Mouse (Mus musculus) CH12.LX (cell line): ENCODE measurements around the gene Zfp296. TPM values are rescaled to one million over a fixed set of nuclear protein-coding genes. Genes with fewer than 3 reads are reported as not detected.

ENCODE experiments used
- DNase-seq: peaks from one replicate; pipeline ENCODE4 v3.0.0-alpha.2; 2013; ENCODE audit errors: extremely low read depth
- H3K27ac ChIP-seq: 2 replicates; pipeline ENCODE4 v1.5.1; 2012; ENCODE audit warnings: low read depth, mild to moderate bottlenecking, control low read depth, moderate library complexity; ENCODE audit not compliant: insufficient read depth
- H3K27me3 ChIP-seq: replicated peaks from 2 replicates; pipeline ENCODE3; 2012; ENCODE audit warnings: inconsistent platforms
- H3K36me3 ChIP-seq, 2 experiments: replicated peaks in 1 of 2; 2 replicates each; pipeline versions ENCODE3 to v1.6.1; 2012; ENCODE audit warnings: inconsistent platforms in 1 of 2, low read length in 1 of 2, mild to moderate bottlenecking in 1 of 2, mixed read lengths in 1 of 2, moderate library complexity in 1 of 2; ENCODE audit not compliant: control insufficient read depth in 1 of 2, insufficient read depth in 1 of 2
- H3K4me1 ChIP-seq, 2 experiments: 2 replicates each; pipeline ENCODE4 v1.6.1; 2012; ENCODE audit warnings: inconsistent platforms in 1 of 2, moderate library complexity in 1 of 2; ENCODE audit not compliant: insufficient read depth in 2 of 2, control insufficient read depth in 1 of 2
- H3K4me2 ChIP-seq: 2 replicates; pipeline ENCODE4 v1.6.1; 2012; ENCODE audit warnings: low read depth, mild to moderate bottlenecking, control low read depth; ENCODE audit not compliant: poor library complexity, insufficient read depth, severe bottlenecking
- H3K4me3 ChIP-seq, 3 experiments: fragments of 150-350 bp in 1 of 3; sonication (generic) in 1 of 3; replicated peaks in 1 of 3; 2 replicates each; pipeline versions ENCODE3 to v1.5.1; 2011 to 2012; ENCODE audit warnings: low read depth in 2 of 3, low read length in 2 of 3, mild to moderate bottlenecking in 2 of 3, moderate library complexity in 2 of 3, control low read depth in 1 of 3, improper control_type of control experiment in 1 of 3, inconsistent platforms in 1 of 3, mixed read lengths in 1 of 3; ENCODE audit not compliant: poor library complexity in 1 of 3
- H3K79me2 ChIP-seq: replicated peaks from 2 replicates; pipeline ENCODE4 v1.6.1; 2012; ENCODE audit warnings: mild to moderate bottlenecking, moderate library complexity; ENCODE audit not compliant: control insufficient read depth, poor library complexity, insufficient read depth, severe bottlenecking; ENCODE audit errors: extremely low read depth
- H3K9ac ChIP-seq: 2 replicates; pipeline ENCODE4 v1.6.1; 2012; ENCODE audit warnings: low read depth, mild to moderate bottlenecking, control low read depth, moderate library complexity; ENCODE audit not compliant: insufficient read depth
- H3K9me3 ChIP-seq: replicated peaks from 2 replicates; pipeline ENCODE3; 2012; ENCODE audit warnings: low read length, inconsistent platforms, mixed read lengths
- BHLHE40 ChIP-seq: IDR thresholded peaks from 2 replicates; pipeline ENCODE4 v1.6.1; 2011; ENCODE audit warnings: mild to moderate bottlenecking, low read depth, low read length, improper control_type of control experiment
- CHD1 ChIP-seq: IDR thresholded peaks from 2 replicates; pipeline ENCODE4 v1.6.1; 2012; ENCODE audit warnings: low read depth, low read length, improper control_type of control experiment, inconsistent platforms
- CHD2 ChIP-seq: IDR thresholded peaks from 2 replicates; pipeline ENCODE4 v1.6.1; 2011; ENCODE audit warnings: low read length, improper control_type of control experiment
- CTCF ChIP-seq, 2 experiments: IDR thresholded peaks in 1 of 2; conservative IDR thresholded peaks in 1 of 2; 2 replicates each; pipeline ENCODE4 v1.5.1; 2011 to 2012; ENCODE audit warnings: low read depth in 2 of 2, low read length in 2 of 2, improper control_type of control experiment in 1 of 2, inconsistent platforms in 1 of 2, mild to moderate bottlenecking in 1 of 2, moderate library complexity in 1 of 2
- E2F4 ChIP-seq: IDR thresholded peaks from 2 replicates; pipeline ENCODE4 v1.6.1; 2011; ENCODE audit warnings: low read depth, low read length, improper control_type of control experiment; ENCODE audit not compliant: insufficient replicate concordance
- ELF1 ChIP-seq: IDR thresholded peaks from 2 replicates; pipeline ENCODE4 v1.6.1; 2014; ENCODE audit warnings: low read depth, mild to moderate bottlenecking, inconsistent platforms, low read length, improper control_type of control experiment
- EP300 ChIP-seq: IDR thresholded peaks from 2 replicates; pipeline ENCODE4 v1.6.1; 2011; ENCODE audit warnings: low read length, improper control_type of control experiment
- ETS1 ChIP-seq: conservative IDR thresholded peaks from 2 replicates; pipeline ENCODE4 v1.6.1; 2012; ENCODE audit warnings: low read depth, mild to moderate bottlenecking, inconsistent platforms, low read length, improper control_type of control experiment, moderate library complexity
- GABPA ChIP-seq: IDR thresholded peaks from 2 replicates; pipeline ENCODE4 v1.6.1; 2012; ENCODE audit warnings: low read depth, low read length, improper control_type of control experiment, inconsistent platforms; ENCODE audit not compliant: insufficient replicate concordance
- HCFC1 ChIP-seq: IDR thresholded peaks from 2 replicates; pipeline ENCODE4 v1.6.1; 2012; ENCODE audit warnings: low read depth, mild to moderate bottlenecking, inconsistent platforms, low read length, improper control_type of control experiment
- IRF4 ChIP-seq: IDR thresholded peaks from 2 replicates; pipeline ENCODE4 v1.6.1; 2014; ENCODE audit warnings: low read depth, mild to moderate bottlenecking, inconsistent platforms, low read length, improper control_type of control experiment
- JUN ChIP-seq: IDR thresholded peaks from 2 replicates; pipeline ENCODE4 v1.6.1; 2011; ENCODE audit warnings: low read depth, mild to moderate bottlenecking, low read length, improper control_type of control experiment, moderate library complexity; ENCODE audit not compliant: insufficient read depth
- JUND ChIP-seq: conservative IDR thresholded peaks from 2 replicates; pipeline ENCODE4 v1.6.1; 2011; ENCODE audit warnings: low read depth, low read length, improper control_type of control experiment
- KAT2A ChIP-seq: IDR thresholded peaks from 2 replicates; pipeline ENCODE4 v1.6.1; 2012; ENCODE audit warnings: low read length, improper control_type of control experiment, inconsistent platforms; ENCODE audit not compliant: insufficient replicate concordance
- MAFK ChIP-seq: IDR thresholded peaks from 2 replicates; pipeline ENCODE4 v1.6.1; 2011; ENCODE audit warnings: low read length, improper control_type of control experiment; ENCODE audit not compliant: insufficient replicate concordance
- MAX ChIP-seq: IDR thresholded peaks from 2 replicates; pipeline ENCODE4 v1.6.1; 2011; ENCODE audit warnings: low read length, improper control_type of control experiment
- MAZ ChIP-seq: IDR thresholded peaks from 2 replicates; pipeline ENCODE4 v1.6.1; 2012; ENCODE audit warnings: low read depth, mild to moderate bottlenecking, inconsistent platforms, low read length, improper control_type of control experiment, moderate library complexity
- MEF2A ChIP-seq: IDR thresholded peaks from 2 replicates; pipeline ENCODE4 v1.6.1; 2014; ENCODE audit warnings: low read depth, mild to moderate bottlenecking, inconsistent platforms, low read length, improper control_type of control experiment, borderline replicate concordance
- MXI1 ChIP-seq: IDR thresholded peaks from 2 replicates; pipeline ENCODE4 v1.6.1; 2011; ENCODE audit warnings: mild to moderate bottlenecking, low read depth, low read length, improper control_type of control experiment
- MYC ChIP-seq: IDR thresholded peaks from 2 replicates; pipeline ENCODE4 v1.6.1; 2011; ENCODE audit warnings: low read depth, mild to moderate bottlenecking, improper control_type of control experiment, low read length
- NELFE ChIP-seq: IDR thresholded peaks from 2 replicates; pipeline ENCODE4 v1.6.1; 2011; ENCODE audit warnings: low read depth, low read length, improper control_type of control experiment
- NRF1 ChIP-seq: IDR thresholded peaks from 2 replicates; pipeline ENCODE4 v1.6.1; 2014; ENCODE audit warnings: low read depth, mild to moderate bottlenecking, inconsistent platforms, low read length, improper control_type of control experiment, moderate library complexity
- PAX5 ChIP-seq: IDR thresholded peaks from 2 replicates; pipeline ENCODE4 v1.6.1; 2012; ENCODE audit warnings: low read length, inconsistent platforms, mixed read lengths
- POLR2A ChIP-seq: IDR thresholded peaks from 2 replicates; pipeline ENCODE4 v1.6.1; 2011; ENCODE audit warnings: low read depth, mild to moderate bottlenecking, improper control_type of control experiment, low read length
- POLR2AphosphoS2 ChIP-seq: IDR thresholded peaks from 2 replicates; pipeline ENCODE4 v1.6.1; 2011; ENCODE audit warnings: low read depth, low read length, improper control_type of control experiment
- RAD21 ChIP-seq: IDR thresholded peaks from 2 replicates; pipeline ENCODE4 v1.6.1; 2011; ENCODE audit warnings: low read depth, mild to moderate bottlenecking, low read length, improper control_type of control experiment, moderate library complexity
- RCOR1 ChIP-seq: conservative IDR thresholded peaks from 2 replicates; pipeline ENCODE4 v1.6.1; 2012; ENCODE audit warnings: low read depth, mild to moderate bottlenecking, inconsistent platforms, low read length, improper control_type of control experiment
- SIN3A ChIP-seq: IDR thresholded peaks from 2 replicates; pipeline ENCODE4 v1.6.1; 2012; ENCODE audit warnings: low read length, improper control_type of control experiment, inconsistent platforms
- SMC3 ChIP-seq: IDR thresholded peaks from 2 replicates; pipeline ENCODE4 v1.6.1; 2011; ENCODE audit warnings: low read depth, low read length, improper control_type of control experiment
- TBP ChIP-seq: conservative IDR thresholded peaks from 2 replicates; pipeline ENCODE4 v1.6.1; 2011; ENCODE audit warnings: low read depth, low read length, improper control_type of control experiment
- TCF12 ChIP-seq: IDR thresholded peaks from 2 replicates; pipeline ENCODE4 v1.6.1; 2014; ENCODE audit warnings: low read depth, mild to moderate bottlenecking, inconsistent platforms, low read length, improper control_type of control experiment
- UBTF ChIP-seq: IDR thresholded peaks from 2 replicates; pipeline ENCODE4 v1.6.1; 2012; ENCODE audit warnings: low read depth, mild to moderate bottlenecking, inconsistent platforms, low read length, improper control_type of control experiment, moderate library complexity
- USF1 ChIP-seq: IDR thresholded peaks from 2 replicates; pipeline ENCODE4 v1.6.1; 2014; ENCODE audit warnings: low read depth, mild to moderate bottlenecking, inconsistent platforms, low read length, improper control_type of control experiment
- USF2 ChIP-seq: conservative IDR thresholded peaks from 2 replicates; pipeline ENCODE4 v1.6.1; 2011; ENCODE audit warnings: low read depth, low read length, improper control_type of control experiment
- ZC3H11A ChIP-seq: IDR thresholded peaks from 2 replicates; pipeline ENCODE4 v1.6.1; 2012; ENCODE audit warnings: low read depth, mild to moderate bottlenecking, inconsistent platforms, low read length, improper control_type of control experiment
- ZKSCAN1 ChIP-seq: IDR thresholded peaks from 2 replicates; pipeline ENCODE4 v1.6.1; 2012; ENCODE audit warnings: low read depth, inconsistent platforms, low read length, improper control_type of control experiment, borderline replicate concordance
- ZMIZ1 ChIP-seq: IDR thresholded peaks from 2 replicates; pipeline ENCODE4 v1.6.1; 2012; ENCODE audit warnings: low read depth, mild to moderate bottlenecking, inconsistent platforms, low read length, improper control_type of control experiment
- ZNF384 ChIP-seq: IDR thresholded peaks from 2 replicates; pipeline ENCODE4 v1.6.1; 2012; ENCODE audit warnings: low read depth, low read length, improper control_type of control experiment, inconsistent platforms
- dilution Hi-C: fragments of 300-500 bp; cut with MboI; formaldehyde crosslinking; loops from 2 replicates; pipeline ENCODE4 v1.14.3; 2020; ENCODE audit warnings: low sequenced_read_pairs; ENCODE audit not compliant: extremely low pct_unique_long_range_greater_than_20kb, extremely low pct_ligation_motif_present
- in situ Hi-C: fragments of 300-500 bp; cut with MboI; formaldehyde crosslinking; loops from 3 replicates; pipeline ENCODE4 v1.14.3; 2019; ENCODE audit warnings: low sequenced_read_pairs, low pct_ligation_motif_present, low pct_unique_long_range_greater_than_20kb, mixed read lengths
- polyA plus RNA-seq: library from polyadenylated mRNA; unstranded; fragments of >175 nt; gene quantifications from 2 replicates; pipeline ENCODE4 v1.2.1, GENCODE M21; 2012; ENCODE audit warnings: low read depth; ENCODE audit not compliant: insufficient read length
- total RNA-seq, 2 experiments: library from RNA; depleted of rRNA; stranded (reverse); fragments of 300-350 nt in 1 of 2; fragments of >200 nt in 1 of 2; gene quantifications; 2 replicates each; pipeline ENCODE4 v1.2.3; 2012 to 2014

Gene Zfp296
- total and polyA plus RNA-seq, 3 experiments, result 10.7 to 44.0 (median 30.0) TPM

DNA sequence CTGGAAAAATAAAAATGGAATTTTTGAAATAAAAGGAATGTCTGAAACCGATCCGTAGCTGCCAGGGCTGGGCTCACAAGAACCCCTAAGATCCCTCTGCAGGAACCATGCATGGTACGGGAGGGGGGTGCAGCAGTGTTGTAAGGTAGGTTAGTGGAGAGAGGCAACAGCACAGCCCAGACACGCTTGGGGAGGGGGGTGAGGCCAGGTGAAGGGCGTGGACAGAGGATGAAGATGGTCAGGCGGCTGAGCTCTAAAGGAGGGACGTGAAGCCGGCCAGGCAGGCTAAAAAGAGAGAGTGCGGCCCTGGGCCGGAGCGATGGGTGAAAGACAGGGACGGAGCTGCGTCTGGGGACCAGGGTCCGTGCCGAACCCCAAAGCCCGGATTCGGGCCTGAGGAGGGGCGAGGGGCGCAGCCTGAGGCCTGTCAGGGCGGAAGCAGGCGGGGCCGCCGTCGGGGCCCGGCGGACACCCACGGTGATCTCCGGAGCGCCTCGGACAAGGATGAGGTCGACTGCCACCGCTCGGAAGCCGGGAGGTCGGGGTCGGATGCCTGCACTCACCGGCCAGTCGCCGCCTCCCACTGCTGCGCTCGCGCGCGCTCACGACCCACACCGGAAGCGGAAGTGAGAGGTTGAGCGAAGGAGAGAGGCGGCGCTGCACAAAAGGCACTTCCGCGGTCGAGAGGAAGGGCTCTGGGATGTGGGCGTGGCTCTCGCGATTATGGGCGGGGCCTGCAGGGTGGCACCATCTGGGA lies 26.9 kb downstream of the Zfp296 start, which contains the start of gene Clasrp:
TSS of gene Clasrp (minus strand) at position 638 of the 757 bp plus-strand sequence.
- in situ Hi-C loops, result no loop called here
- H3K9me3 ChIP-seq, result no peaks in the 10 kb centered on the region
- TF ChIP-seq USF2, result no peak
- TF ChIP-seq JUND, result no peak
- peak; percentile 36; the same call in 1 of the 2 replicates for TF ChIP-seq KAT2A
- 0 out of 2 replicates have a peak, but pooled peaks have one; percentile 15 for TF ChIP-seq MYC
- peak; percentile 84 for TF ChIP-seq HCFC1
- no peak for TF ChIP-seq RAD21
- peak; percentile 42; the same call in 1 of the 2 replicates for TF ChIP-seq MXI1
- peak; percentile 89 for TF ChIP-seq NELFE
- no peak for TF ChIP-seq CHD2
- TF ChIP-seq POLR2A, result peak; percentile 91
- TF ChIP-seq BHLHE40, result no peak
- TF ChIP-seq MAFK, result no peak
- no peak for TF ChIP-seq RCOR1
- TF ChIP-seq E2F4, result no peak; the same call in 1 of the 2 replicates
- no peak for TF ChIP-seq IRF4
- peak; percentile 99 for TF ChIP-seq ELF1
- TF ChIP-seq CHD1, result 0 out of 2 replicates have a peak, but pooled peaks have one; percentile 21
- no peak for TF ChIP-seq ZC3H11A
- peak; percentile 76 for TF ChIP-seq TCF12
- no peak for TF ChIP-seq ETS1
- no peak for TF ChIP-seq PAX5
- no peak for TF ChIP-seq CTCF (conservative IDR thresholded peaks at IDR 0.05 in 1 of 2, IDR thresholded peaks at IDR 0.05 in 1 of 2; ENCODE audit: low read depth in 2 of 2, low read length in 2 of 2)
- TF ChIP-seq ZNF384, result no peak
- TF ChIP-seq TBP, result peak; percentile 77
- TF ChIP-seq MEF2A, result no peak
- no peak for TF ChIP-seq EP300
- TF ChIP-seq SMC3, result no peak
- TF ChIP-seq JUN, result no peak
- TF ChIP-seq SIN3A, result no peak
- no peak for TF ChIP-seq MAX
- TF ChIP-seq GABPA, result no peak
- TF ChIP-seq ZMIZ1, result peak; percentile 64; the same call in 1 of the 2 replicates
- 0 out of 2 replicates have a peak, but pooled peaks have one; percentile 59 for TF ChIP-seq UBTF
- no peak for TF ChIP-seq USF1
- no peak for TF ChIP-seq ZKSCAN1
- no peak for TF ChIP-seq POLR2AphosphoS2
- TF ChIP-seq MAZ, result no peak
- peak; percentile 76 for TF ChIP-seq NRF1
- H3K4me3 ChIP-seq, result peak within 1 kb of the TSS; percentile 95 to 99 (median 99)
- dilution Hi-C loops, result no loop called here
- peak; percentile 96 for DNase-seq
- H3K27me3 ChIP-seq, result no peaks in the 10 kb centered on the region
- H3K9ac ChIP-seq, result peak within 1 kb of the TSS; percentile 90
- peak within 1 kb of the TSS; percentile 45 for H3K27ac ChIP-seq
- H3K4me1 ChIP-seq, result peaks cover 11 to 42% of the 10 kb centered on the region in 2 experiments; a peak in 3 of 4 replicates
- H3K79me2 ChIP-seq, result peaks cover 37% of the 10 kb centered on the region
- peak within 1 kb of the TSS; percentile 97 for H3K4me2 ChIP-seq
- H3K36me3 ChIP-seq, result peaks cover 39 to 72% of the 10 kb centered on the region in 2 experiments
